Mouse (Mus musculus): ENCODE results near the gene B4galnt4. TPM values are rescaled to one million over a fixed set of nuclear protein-coding genes. Genes with fewer than 3 reads are reported as not detected.

The B4galnt4 gene
- polyA plus RNA-seq (2012; rRNA removed): 3.2 and 3.5 TPM in 2 replicates

GRCm38 (mm10) chr7:141060426-141061242 lies at the start of gene B4galnt4:
Gene B4galnt4 (plus strand): TSS chr7:141061104.

GRCm38 (mm10) chr7:141017824-141018223 lies 43.1 kb upstream of the B4galnt4 start, which contains the start of gene Ifitm6:
Gene Ifitm6 (minus strand): TSS chr7:141017924.

GRCm38 (mm10) chr7:141028831-141029230 lies 32.1 kb upstream of the B4galnt4 start, which contains the start of gene Gm17387:
Gene Gm17387 (plus strand): TSS chr7:141029131.

GRCm38 (mm10) chr7:141077841-141078240 lies 16.9 kb downstream of the B4galnt4 start, which contains the start of gene Pkp3:
Gene Pkp3 (plus strand): TSS chr7:141078218.

DNA sequence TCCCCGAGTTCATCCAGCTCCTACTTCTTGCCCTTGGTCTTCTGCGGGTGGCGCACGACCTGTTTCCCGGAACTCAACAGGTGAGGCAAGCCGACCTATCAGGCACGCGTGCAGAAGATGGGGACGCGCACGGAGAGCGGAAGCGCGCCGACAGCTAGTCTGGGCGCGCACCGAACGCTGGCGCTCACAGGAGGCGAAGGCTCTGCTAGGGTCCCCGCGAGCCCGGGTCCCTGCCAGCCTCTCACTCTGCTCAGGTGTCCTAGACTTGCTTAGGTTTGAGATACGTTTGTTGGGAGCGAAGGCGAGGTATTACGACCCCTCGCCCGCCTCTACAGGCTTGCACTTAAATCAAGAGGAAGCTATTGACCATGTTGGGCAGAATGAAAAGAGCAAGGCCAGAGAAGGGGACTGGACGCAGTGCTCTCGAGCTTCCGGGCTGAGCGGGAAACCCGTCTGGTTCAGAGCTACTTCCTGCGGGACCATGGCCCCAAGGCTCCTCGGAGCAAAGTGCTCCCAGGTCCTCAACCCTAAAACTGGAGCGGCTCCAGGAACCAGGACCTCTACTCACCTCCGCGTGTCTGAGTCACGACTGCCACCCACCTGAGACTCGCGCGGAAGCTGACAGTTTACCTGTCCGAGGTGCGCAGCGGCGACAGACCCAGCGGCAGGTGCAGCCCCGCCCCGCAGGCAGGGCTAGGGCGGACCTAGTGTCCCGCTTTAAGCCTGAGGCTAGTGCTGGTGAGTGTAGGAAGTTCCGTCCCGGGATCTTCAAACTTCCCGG lies 39.2 kb downstream of the B4galnt4 start, which contains the start of gene Sigirr:
Gene Sigirr, minus strand, starts transcription at position 662 of the 781 bp plus-strand sequence.

DNA sequence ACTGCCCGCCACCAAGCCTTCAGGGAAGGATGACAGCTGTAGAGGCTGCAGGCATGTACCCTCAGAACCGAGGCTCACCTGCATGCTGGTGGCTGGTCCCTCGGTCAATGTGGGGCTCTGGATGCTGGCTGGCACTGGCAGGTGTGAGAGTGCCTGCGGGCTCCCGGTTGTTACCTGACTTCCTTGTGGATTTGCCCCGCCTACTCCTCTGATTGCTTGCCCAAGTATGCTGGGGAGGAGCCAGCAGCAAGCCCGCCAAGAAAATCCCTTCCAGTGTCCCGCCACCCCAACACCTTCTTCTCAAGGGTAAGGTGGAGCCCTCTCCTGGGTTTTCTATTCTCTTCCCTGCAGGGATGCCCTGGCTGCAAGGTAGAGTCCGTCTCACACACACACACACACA lies 56.7 kb downstream of the B4galnt4 start, which contains the start of gene Ano9:
Gene Ano9, minus strand, starts transcription at position 171 of the 400 bp plus-strand sequence.

Other genes starting within 250 kb of the B4galnt4 start
- gene Zfp941, start 238.9 kb upstream of the B4galnt4 start, polyA plus RNA-seq (2012; rRNA removed): 0.12 and 0.23 TPM in 2 replicates
- gene Urah, start 226.1 kb upstream of the B4galnt4 start, polyA plus RNA-seq (2012; rRNA removed): 22.0 and 24.3 TPM in 2 replicates
- gene Scgb1c1, start 215.6 kb upstream of the B4galnt4 start, polyA plus RNA-seq (2012; rRNA removed): 5.0 and 5.1 TPM in 2 replicates
- 0.28 and 0.41 TPM in 2 replicates for gene Odf3, start 213.3 kb upstream of the B4galnt4 start, polyA plus RNA-seq (2012; rRNA removed)
- gene Gm45785, start 204.8 kb upstream of the B4galnt4 start, polyA plus RNA-seq (2012; rRNA removed): not detected in 2 replicates
- gene Ric8a, start 204.1 kb upstream of the B4galnt4 start, polyA plus RNA-seq (2012; rRNA removed): 136 and 146 TPM in 2 replicates
- 27.1 and 32.9 TPM in 2 replicates for gene Bet1l, start 203.5 kb upstream of the B4galnt4 start, polyA plus RNA-seq (2012; rRNA removed)
- 62.6 and 66.1 TPM in 2 replicates for gene Psmd13, start 179.1 kb upstream of the B4galnt4 start, polyA plus RNA-seq (2012; rRNA removed)
- gene Sirt3, start 178.8 kb upstream of the B4galnt4 start, polyA plus RNA-seq (2012; rRNA removed): 31.6 and 44.1 TPM in 2 replicates
- 4.1 and 5.5 TPM in 2 replicates for gene Cox8b, start 160.7 kb upstream of the B4galnt4 start, polyA plus RNA-seq (2012; rRNA removed)
- 1.4 and 1.6 TPM in 2 replicates for gene Nlrp6, start 140.2 kb upstream of the B4galnt4 start, polyA plus RNA-seq (2012; rRNA removed)
- gene Pgghg, start 119.7 kb upstream of the B4galnt4 start, polyA plus RNA-seq (2012; rRNA removed): 61.1 and 72.6 TPM in 2 replicates
- 2.4 and 4.1 TPM in 2 replicates for gene Ifitm5, start 110.8 kb upstream of the B4galnt4 start, polyA plus RNA-seq (2012; rRNA removed)
- gene Gm45717, start 105.2 kb upstream of the B4galnt4 start, polyA plus RNA-seq (2012; rRNA removed): 0.60 TPM in 1 of 2 replicates, not detected in the other
- gene Ifitm2, start 105.1 kb upstream of the B4galnt4 start, polyA plus RNA-seq (2012; rRNA removed): 1,395 and 2,043 TPM in 2 replicates
- gene Ifitm1, start 93.9 kb upstream of the B4galnt4 start, polyA plus RNA-seq (2012; rRNA removed): 658 and 1,418 TPM in 2 replicates
- gene Ifitm3, start 50.3 kb upstream of the B4galnt4 start, polyA plus RNA-seq (2012; rRNA removed): 378 and 768 TPM in 2 replicates
- gene Ifitm6, start 43.2 kb upstream of the B4galnt4 start, polyA plus RNA-seq (2012; rRNA removed): 5.8 and 9.8 TPM in 2 replicates
- not detected in 2 replicates for gene Gm17387, start 32.0 kb upstream of the B4galnt4 start, polyA plus RNA-seq (2012; rRNA removed)
- 13.5 and 14.9 TPM in 2 replicates for gene Pkp3, start 17.1 kb downstream of the B4galnt4 start, polyA plus RNA-seq (2012; rRNA removed)
- gene Sigirr, start 39.5 kb downstream of the B4galnt4 start, polyA plus RNA-seq (2012; rRNA removed): 11.4 and 12.8 TPM in 2 replicates
- 2.1 and 2.7 TPM in 2 replicates for gene Ano9, start 56.7 kb downstream of the B4galnt4 start, polyA plus RNA-seq (2012; rRNA removed)
- gene Ptdss2, start 61.3 kb downstream of the B4galnt4 start, polyA plus RNA-seq (2012; rRNA removed): 62.9 and 65.4 TPM in 2 replicates
- gene Rnh1, start 111.8 kb downstream of the B4galnt4 start, polyA plus RNA-seq (2012; rRNA removed): 248 and 267 TPM in 2 replicates
- 87.5 and 94.7 TPM in 2 replicates for gene Hras, start 132.9 kb downstream of the B4galnt4 start, polyA plus RNA-seq (2012; rRNA removed)
- gene Lrrc56, start 133.1 kb downstream of the B4galnt4 start, polyA plus RNA-seq (2012; rRNA removed): 13.4 and 23.5 TPM in 2 replicates
- 3.1 and 4.9 TPM in 2 replicates for gene Lmntd2, start 153.0 kb downstream of the B4galnt4 start, polyA plus RNA-seq (2012; rRNA removed)
- 46.2 and 50.8 TPM in 2 replicates for gene Rassf7, start 154.8 kb downstream of the B4galnt4 start, polyA plus RNA-seq (2012; rRNA removed)
- 22.2 and 24.8 TPM in 2 replicates for gene Phrf1, start 167.7 kb downstream of the B4galnt4 start, polyA plus RNA-seq (2012; rRNA removed)
- 57.8 and 77.3 TPM in 2 replicates for gene Irf7, start 205.4 kb downstream of the B4galnt4 start, polyA plus RNA-seq (2012; rRNA removed)
- 1.2 and 1.6 TPM in 2 replicates for gene Cdhr5, start 215.7 kb downstream of the B4galnt4 start, polyA plus RNA-seq (2012; rRNA removed)
- 15.3 and 19.9 TPM in 2 replicates for gene Sct, start 218.0 kb downstream of the B4galnt4 start, polyA plus RNA-seq (2012; rRNA removed)
- gene Drd4, start 230.9 kb downstream of the B4galnt4 start, polyA plus RNA-seq (2012; rRNA removed): 22.0 and 22.8 TPM in 2 replicates